Mouse (Mus musculus) megakaryocyte, adult 5-6 weeks (primary cell): ENCODE data around the gene Cdrt4. TPM values are rescaled to one million over a fixed set of nuclear protein-coding genes. Genes with fewer than 3 reads are reported as not detected.

Experiments used
- ATAC-seq: 2 replicates; pipeline ENCODE4 v1.8.0; 2016; ENCODE audit warnings: mild to moderate bottlenecking, inconsistent platforms; ENCODE audit not compliant: poor library complexity, severe bottlenecking
- total RNA-seq, 2 experiments: library from RNA; stranded (forward) in 1 of 2; stranded (reverse) in 1 of 2; fragments of 153-499, 151-499 nt in 1 of 2; fragments of 221-1000, 200-1000 nt in 1 of 2; gene quantifications; 2 replicates each; pipeline versions ENCODE4 v1.2.3 to v1.2.4; 2015 to 2017

The Cdrt4 gene
- total RNA-seq (2015) (not detected in 2 replicates), total RNA-seq (2017) (not detected in 2 replicates)

- no peak for ATAC-seq
Observed at GRCm38 (mm10) chr11:62951012-62951411, at the start of gene Cdrt4. Gene Cdrt4, plus strand, starts transcription at chr11:62951193.

- ATAC-seq = peak; percentile 80
Observed at GRCm38 (mm10) chr11:62901699-62902323, 49.2 kb upstream of the Cdrt4 start.

GRCm38 (mm10) chr11:62903871-62904495 lies 47.0 kb upstream of the Cdrt4 start:
- ATAC-seq = no peak

- no peak for ATAC-seq
Observed at GRCm38 (mm10) chr11:62909720-62910306, 41.2 kb upstream of the Cdrt4 start.

GRCm38 (mm10) chr11:62911362-62911761 lies 39.6 kb upstream of the Cdrt4 start:
- ATAC-seq = no peak

- no peak for ATAC-seq
Observed at GRCm38 (mm10) chr11:62913141-62913540, 37.9 kb upstream of the Cdrt4 start.

- no peak for ATAC-seq
Observed at GRCm38 (mm10) chr11:62914532-62914931, 36.5 kb upstream of the Cdrt4 start.

- no peak for ATAC-seq
Observed at GRCm38 (mm10) chr11:62915486-62915885, 35.5 kb upstream of the Cdrt4 start.

- no peak for ATAC-seq
Observed at GRCm38 (mm10) chr11:62916765-62917164, 34.2 kb upstream of the Cdrt4 start.

GRCm38 (mm10) chr11:62919946-62920742 lies 30.8 kb upstream of the Cdrt4 start:
- no peak for ATAC-seq

- no peak for ATAC-seq
Observed at GRCm38 (mm10) chr11:62920743-62921050, 30.3 kb upstream of the Cdrt4 start.

- ATAC-seq = peak; percentile 51; the same call in 1 of the 2 replicates
Observed at GRCm38 (mm10) chr11:62921052-62921977, 29.7 kb upstream of the Cdrt4 start.

- ATAC-seq = no peak
Observed at GRCm38 (mm10) chr11:62924091-62924761, 26.8 kb upstream of the Cdrt4 start.

GRCm38 (mm10) chr11:62929799-62930198 lies 21.2 kb upstream of the Cdrt4 start:
- no peak for ATAC-seq

- no peak for ATAC-seq
Observed at GRCm38 (mm10) chr11:62930574-62930973, 20.4 kb upstream of the Cdrt4 start.

GRCm38 (mm10) chr11:62931141-62931540 lies 19.9 kb upstream of the Cdrt4 start:
- no peak for ATAC-seq

GRCm38 (mm10) chr11:62933099-62933498 lies 17.9 kb upstream of the Cdrt4 start:
- no peak for ATAC-seq

GRCm38 (mm10) chr11:62934795-62935514 lies 16.0 kb upstream of the Cdrt4 start:
- no peak for ATAC-seq

GRCm38 (mm10) chr11:62937986-62938385 lies 13.0 kb upstream of the Cdrt4 start:
- ATAC-seq = no peak
